In the genomic region with DNA sequence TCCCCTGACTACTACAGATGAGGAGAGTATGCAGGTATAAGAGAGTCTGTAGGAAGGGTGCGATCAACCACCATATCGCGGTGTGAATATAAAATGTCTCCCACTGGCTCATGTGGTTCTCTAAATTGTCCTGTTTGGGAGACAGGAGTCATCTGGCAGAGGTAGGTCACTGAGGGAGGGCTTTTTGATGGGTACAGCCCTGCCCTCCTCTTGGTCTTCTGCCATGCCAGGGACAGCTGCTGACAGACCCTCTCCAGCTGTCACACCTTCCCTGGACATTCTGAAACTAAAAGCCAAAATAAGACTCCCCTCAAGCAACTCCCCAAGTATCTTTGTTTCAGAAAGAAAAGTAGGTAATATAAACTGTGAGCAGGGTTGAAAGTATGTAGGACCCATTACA, we compare ENCODE assay signal across 24 mouse cellular contexts.
A peak's percentile ranks its signal among the peaks of the same experiment; 100 is the strongest.
DNase-seq lines count a peak whose midpoint lies in the region; ATAC-seq and TF ChIP-seq lines count a peak whose summit lies in the region.
"Had no signal": no experiment of that assay in that cellular context is flagged by ENCODE, and none has a peak within 500 bp of the region (broad histone marks: within the 10 kb centered on the region; RNA-seq: fewer than 3 reads in every experiment).

No protein-coding gene starts in this region.

- no peak overlapping the region for H3ac ChIP-seq in myocyte (ENCODE audit: control insufficient read depth, insufficient read length)

- no peak for TF ChIP-seq POLR2A in kidney, adult 2 months (IDR thresholded peaks at IDR 0.05; ENCODE audit: low read depth, low read length)
- TF ChIP-seq POLR2A in myocyte (IDR thresholded peaks at IDR 0.05; ENCODE audit: insufficient read length, low read depth), result no peak

- no peak overlapping the region for H3K9ac ChIP-seq in kidney, postnatal 0 days (ENCODE audit: low read depth, low read length)
- no peak overlapping the region for H3K9ac ChIP-seq in lung, embryonic 16.5 days (ENCODE audit: low read length)
- H3K9ac ChIP-seq: embryonic facial prominence, embryonic 13.5 days; forebrain, embryonic 12.5 days; forebrain, embryonic 15.5 days; hindbrain, embryonic 12.5 days had no signal

- H3K27me3 ChIP-seq in heart, embryonic 10.5 days (ENCODE audit: insufficient read depth, poor library complexity, severe bottlenecking), result no peaks in the 10 kb centered on the region
- H3K27me3 ChIP-seq in kidney, postnatal 0 days (ENCODE audit: insufficient read depth, low read length), result no peaks in the 10 kb centered on the region
- H3K27me3 ChIP-seq in kidney, adult 2 months (replicated peaks; ENCODE audit: control insufficient read depth, insufficient read depth, low read length), result no peaks in the 10 kb centered on the region
- H3K27me3 ChIP-seq in lung, embryonic 16.5 days (ENCODE audit: control insufficient read depth, insufficient read depth, low read depth, low read length), result no peaks in the 10 kb centered on the region
- H3K27me3 ChIP-seq in myocyte (ENCODE audit: control insufficient read depth, insufficient read depth, insufficient read length), result no peaks in the 10 kb centered on the region
- H3K27me3 ChIP-seq: embryonic facial prominence, embryonic 13.5 days; forebrain, embryonic 12.5 days; forebrain, embryonic 15.5 days had no signal

- peak; percentile 61 for DNase-seq in heart, adult 11 months
- no peak for DNase-seq in heart, embryonic 10.5 days (ENCODE audit: low spot score)
- DNase-seq in kidney, postnatal 0 days (ENCODE audit: low spot score), result peak; percentile 54
- no peak for DNase-seq in kidney, adult 2 months
- no peak for DNase-seq in lung, postnatal 4 days
- DNase-seq: adrenal gland, adult 8-10 months; adrenal gland, postnatal 25 days; cerebellum, adult 11-12 months; cerebellum, adult 8-10 months; cerebellum, postnatal 10 days; cerebellum, postnatal 36 days; embryo, embryonic 11 days; gastrocnemius, postnatal 25 days; heart, adult 2 months had no signal

- H3K79me2 ChIP-seq in myocyte (ENCODE audit: control insufficient read depth, insufficient read depth), result no peaks in the 10 kb centered on the region

- no peaks in the 10 kb centered on the region for H3K36me3 ChIP-seq in heart, embryonic 10.5 days
- no peaks in the 10 kb centered on the region for H3K36me3 ChIP-seq in kidney, postnatal 0 days (ENCODE audit: insufficient read depth, low read length)
- no peaks in the 10 kb centered on the region for H3K36me3 ChIP-seq in kidney, adult 2 months (ENCODE audit: control insufficient read depth, insufficient read depth, low read length)
- H3K36me3 ChIP-seq in lung, embryonic 16.5 days (ENCODE audit: control insufficient read depth, insufficient read depth, low read length), result no peaks in the 10 kb centered on the region
- no peaks in the 10 kb centered on the region for H3K36me3 ChIP-seq in myocyte (ENCODE audit: control insufficient read depth, insufficient read depth)
- H3K36me3 ChIP-seq: embryonic facial prominence, embryonic 10.5 days; embryonic facial prominence, embryonic 13.5 days; forebrain, embryonic 12.5 days; forebrain, embryonic 15.5 days; hindbrain, embryonic 12.5 days had no signal

- H3K9me3 ChIP-seq in heart, embryonic 10.5 days, result no peaks in the 10 kb centered on the region
- no peaks in the 10 kb centered on the region for H3K9me3 ChIP-seq in kidney, postnatal 0 days (replicated peaks; ENCODE audit: low read length)
- no peaks in the 10 kb centered on the region for H3K9me3 ChIP-seq in lung, embryonic 16.5 days (ENCODE audit: control insufficient read depth, low read length)
- H3K9me3 ChIP-seq: embryonic facial prominence, embryonic 10.5 days; embryonic facial prominence, embryonic 13.5 days; forebrain, embryonic 12.5 days; forebrain, embryonic 15.5 days; hindbrain, embryonic 12.5 days had no signal

- H3K4me3 ChIP-seq in heart, embryonic 10.5 days, result no peak overlapping the region
- H3K4me3 ChIP-seq in kidney, postnatal 0 days (replicated peaks; ENCODE audit: low read depth, low read length), result no peak overlapping the region
- H3K4me3 ChIP-seq in kidney, adult 2 months (ENCODE audit: insufficient read depth, low read depth, low read length), result no peak overlapping the region
- no peak overlapping the region for H3K4me3 ChIP-seq in lung, embryonic 16.5 days (ENCODE audit: low read length)
- H3K4me3 ChIP-seq in myocyte, result no peak overlapping the region
- H3K4me3 ChIP-seq: embryonic facial prominence, embryonic 10.5 days; embryonic facial prominence, embryonic 13.5 days; erythroblast, embryonic 14.5 days; forebrain, embryonic 12.5 days; forebrain, embryonic 15.5 days; heart, adult 2 months; hindbrain, embryonic 12.5 days had no signal

- TF ChIP-seq CTCF in kidney, postnatal 0 days (IDR thresholded peaks at IDR 0.05; ENCODE audit: low read depth), result no peak
- TF ChIP-seq CTCF in kidney, adult 2 months (conservative IDR thresholded peaks at IDR 0.05; ENCODE audit: insufficient read depth, insufficient read length, low read depth, low read length), result no peak

- peaks cover 14% of the 10 kb centered on the region for H3K4me1 ChIP-seq in heart, embryonic 10.5 days
- H3K4me1 ChIP-seq in kidney, postnatal 0 days (replicated peaks; ENCODE audit: insufficient read depth, low read length), result peaks cover 2% of the 10 kb centered on the region; the same call in 1 of the 2 replicates
- H3K4me1 ChIP-seq in kidney, adult 2 months (ENCODE audit: control insufficient read depth, insufficient read depth, low read length), result no peaks in the 10 kb centered on the region
- H3K4me1 ChIP-seq in lung, embryonic 16.5 days (replicated peaks; ENCODE audit: control insufficient read depth, insufficient read depth, low read length), result 0 out of 2 replicates have a peak, but pooled peaks cover 4% of the 10 kb centered on the region

- WGBS in heart, embryonic 10.5 days, result 78% methylated on average over 3 of the region's 3 CpGs
- 68% methylated on average over 3 of the region's 3 CpGs for WGBS in kidney, postnatal 0 days
- WGBS in kidney, adult 2 months, result 71% methylated on average over 3 of the region's 3 CpGs
- WGBS in lung, embryonic 16.5 days, result 85% methylated on average over 3 of the region's 3 CpGs

- ATAC-seq in kidney, postnatal 0 days (replicated peaks; ENCODE audit: low FRiP score, low read depth), result no peak; the same call in 1 of the 2 replicates
- ATAC-seq in lung, embryonic 16.5 days (ENCODE audit: low read depth), result peak; percentile 29; the same call in 1 of the 2 replicates
- ATAC-seq: activated CD4-positive, CD25-positive, alpha-beta regulatory T cell, adult 4 months; forebrain, embryonic 15.5 days had no signal

- no peak overlapping the region for H3K27ac ChIP-seq in heart, embryonic 10.5 days
- H3K27ac ChIP-seq in kidney, postnatal 0 days, result no peak overlapping the region
- H3K27ac ChIP-seq in kidney, adult 2 months (ENCODE audit: insufficient read depth, low read depth, low read length), result no peak overlapping the region
- peak overlapping the region; percentile 63; the same call in 1 of the 2 replicates for H3K27ac ChIP-seq in lung, embryonic 16.5 days (ENCODE audit: low read length)
- H3K27ac ChIP-seq: embryonic facial prominence, embryonic 10.5 days; embryonic facial prominence, embryonic 13.5 days; forebrain, embryonic 12.5 days; forebrain, embryonic 15.5 days; heart, adult 2 months; hindbrain, embryonic 12.5 days had no signal

- no peak overlapping the region for H3K4me2 ChIP-seq in kidney, postnatal 0 days (ENCODE audit: low read length)
- no peak overlapping the region for H3K4me2 ChIP-seq in lung, embryonic 16.5 days (ENCODE audit: low read depth, low read length)
- H3K4me2 ChIP-seq in myocyte (ENCODE audit: low read depth), result no peak overlapping the region
- H3K4me2 ChIP-seq: embryonic facial prominence, embryonic 13.5 days; forebrain, embryonic 12.5 days; forebrain, embryonic 15.5 days; heart, embryonic 11.5 days; hindbrain, embryonic 12.5 days had no signal

TF ChIP-seq in myocyte, 11 proteins besides CTCF, POLR2A, EP300 and RAD21:
- TF ChIP-seq USF1 (IDR thresholded peaks at IDR 0.05; ENCODE audit: low read depth) (no peak), TCF12 (IDR thresholded peaks at IDR 0.05; ENCODE audit: insufficient read depth, poor library complexity, severe bottlenecking) (no peak), MAX (IDR thresholded peaks at IDR 0.05; ENCODE audit: low read depth) (no peak), E2F4 (IDR thresholded peaks at IDR 0.05; ENCODE audit: insufficient read depth) (no peak), SRF (IDR thresholded peaks at IDR 0.05; ENCODE audit: control insufficient read depth, insufficient read length, low read depth) (no peak), TCF3 (IDR thresholded peaks at IDR 0.05; ENCODE audit: insufficient read length, low read depth) (no peak), REST (IDR thresholded peaks at IDR 0.05; ENCODE audit: insufficient read depth, insufficient read length) (no peak), MYOG (IDR thresholded peaks at IDR 0.05; ENCODE audit: control insufficient read depth in 1 of 3, insufficient read depth in 1 of 3, insufficient read length in 2 of 3, low read depth in 2 of 3) (peak in 1 of 3 experiments; percentile 30), CEBPB (IDR thresholded peaks at IDR 0.05; ENCODE audit: insufficient read depth, poor library complexity, severe bottlenecking) (no peak), MYOD1 (IDR thresholded peaks at IDR 0.05; ENCODE audit: control insufficient read depth in 1 of 3, insufficient read length in 2 of 3, low read depth in 2 of 3) (peak in 2 of 3 experiments; percentile 26 to 63), POLR2AphosphoS2 (IDR thresholded peaks at IDR 0.05; ENCODE audit: insufficient read length, low read depth) (no peak)

Comparison
In these comparisons a context has a peak if more than half of its experiments do, and no peak if none do; other contexts are left out.
1. DNase-seq: peak in heart, adult 11 months (single experiment) and kidney, postnatal 0 days (single experiment); none in heart, embryonic 10.5 days (single experiment), kidney, adult 2 months (single experiment) and lung, postnatal 4 days (0 of 2).